Mouse (Mus musculus) intestine, embryonic 16.5 days (tissue): ENCODE data around the gene Ppil3. TPM values are rescaled to one million over a fixed set of nuclear protein-coding genes. Genes with fewer than 3 reads are reported as not detected.

Experiments
- polyA plus RNA-seq: library from polyadenylated mRNA; unstranded; fragments of >200 nt; fragmentation: Nextera tagmentation; extraction: Ambion mirVana; gene quantifications from 2 replicates; pipeline ENCODE4 v1.2.1, GENCODE M21; 2015

The Ppil3 gene
- polyA plus RNA-seq, 1 experiment from 2014 or later, result 53.6 TPM

Other genes starting within 250 kb of the Ppil3 start
- gene Aox4, start 235.1 kb downstream of the Ppil3 start, polyA plus RNA-seq, result 0.06 and 0.10 TPM in 2 replicates
- gene Aox2, start 167.2 kb downstream of the Ppil3 start, polyA plus RNA-seq, result 0.02 and 0.09 TPM in 2 replicates
- gene Bzw1, start 52.6 kb downstream of the Ppil3 start, polyA plus RNA-seq, result 261 and 276 TPM in 2 replicates
- gene Clk1, start 21.4 kb downstream of the Ppil3 start, polyA plus RNA-seq, result 131 and 137 TPM in 2 replicates
- gene Nif3l1, start 335 bp downstream of the Ppil3 start, polyA plus RNA-seq, result 35.6 and 37.7 TPM in 2 replicates
- 14.6 and 20.3 TPM in 2 replicates for gene Orc2, start 59.6 kb upstream of the Ppil3 start, polyA plus RNA-seq
- gene Fam126b, start 140.8 kb upstream of the Ppil3 start, polyA plus RNA-seq, result 7.0 and 9.6 TPM in 2 replicates
- gene Ndufb3, start 140.9 kb upstream of the Ppil3 start, polyA plus RNA-seq, result 197 and 198 TPM in 2 replicates